27 mouse cellular contexts compared by ENCODE assay signal in the genomic region with DNA sequence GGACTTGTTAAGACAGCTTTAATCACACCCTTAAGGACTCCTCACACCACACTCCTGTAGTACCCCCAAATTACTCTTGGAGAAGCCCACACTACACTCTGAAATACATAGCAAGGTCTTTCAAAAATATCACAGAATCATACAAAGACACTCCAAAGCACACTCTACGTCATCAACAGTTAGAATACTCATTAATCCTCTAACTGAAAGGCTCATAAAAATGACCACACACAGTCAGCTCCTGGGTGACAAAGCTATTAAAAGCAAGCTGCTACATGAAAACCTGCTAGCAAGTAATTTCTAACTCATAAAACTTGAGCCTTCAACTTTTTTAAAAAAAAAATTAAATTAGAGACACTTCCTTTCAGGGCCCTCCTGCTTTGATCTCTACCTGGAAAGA.
DNase-seq lines count a peak whose midpoint lies in the region; ATAC-seq and TF ChIP-seq lines count a peak whose summit lies in the region.
"Had no signal": no experiment of that assay in that cellular context is flagged by ENCODE, and none has a peak within 500 bp of the region (broad histone marks: within the 10 kb centered on the region; RNA-seq: fewer than 3 reads in every experiment).

No protein-coding gene starts in this region.

- no peak overlapping the region for H3K9ac ChIP-seq in kidney, postnatal 0 days (ENCODE audit: low read depth, low read length)
- H3K9ac ChIP-seq in kidney, embryonic 16.5 days (replicated peaks; ENCODE audit: low read length): no peak overlapping the region
- H3K9ac ChIP-seq: embryonic facial prominence, embryonic 13.5 days; forebrain, embryonic 12.5 days; forebrain, embryonic 15.5 days; heart, embryonic 13.5 days; hindbrain, embryonic 12.5 days; hindbrain, embryonic 15.5 days had no signal

- 17% methylated on average over 1 of the region's 1 CpGs for WGBS in kidney, postnatal 0 days
- WGBS in kidney, embryonic 16.5 days: 30% methylated on average over 1 of the region's 1 CpGs

- DNase-seq in heart, adult 11 months: peak; percentile 42
- no peak for DNase-seq in heart, postnatal 25 days (ENCODE audit: low spot score)
- DNase-seq in kidney, postnatal 0 days (ENCODE audit: low spot score): peak; percentile 75
- peak; percentile 57 for DNase-seq in forelimb bud, embryonic 11.5 days (ENCODE audit: low read depth, low spot score)
- DNase-seq in gastrocnemius, adult 18-20 months (ENCODE audit: low spot score): no peak
- DNase-seq: adrenal gland, adult 8-10 months; adrenal gland, postnatal 25 days; cerebellum, adult 11-12 months; cerebellum, adult 8-10 months; cerebellum, postnatal 10 days; cerebellum, postnatal 36 days; embryo, embryonic 11 days; gastrocnemius, adult 2 months; gastrocnemius, postnatal 25 days; heart, adult 2 months; heart, postnatal 14 days had no signal

- H3K9me3 ChIP-seq in kidney, postnatal 0 days (replicated peaks; ENCODE audit: low read length): no peaks in the 10 kb centered on the region
- H3K9me3 ChIP-seq in kidney, embryonic 16.5 days (ENCODE audit: low read length): no peaks in the 10 kb centered on the region
- H3K9me3 ChIP-seq: embryonic facial prominence, embryonic 10.5 days; embryonic facial prominence, embryonic 13.5 days; forebrain, embryonic 12.5 days; forebrain, embryonic 15.5 days; heart, embryonic 10.5 days; hindbrain, embryonic 12.5 days; hindbrain, embryonic 15.5 days had no signal

- H3K4me3 ChIP-seq in kidney, postnatal 0 days (replicated peaks; ENCODE audit: low read depth, low read length): no peak overlapping the region
- H3K4me3 ChIP-seq in kidney, embryonic 16.5 days (ENCODE audit: low read length): no peak overlapping the region
- H3K4me3 ChIP-seq: embryonic facial prominence, embryonic 10.5 days; embryonic facial prominence, embryonic 13.5 days; erythroblast, embryonic 14.5 days; forebrain, embryonic 12.5 days; forebrain, embryonic 15.5 days; gastrocnemius, adult 2 months; heart, adult 2 months; heart, embryonic 10.5 days; heart, embryonic 13.5 days; hindbrain, embryonic 12.5 days; hindbrain, embryonic 15.5 days had no signal

- no peak for ATAC-seq in kidney, postnatal 0 days (replicated peaks; ENCODE audit: low FRiP score, low read depth)
- no peak; the same call in 1 of the 2 replicates for ATAC-seq in kidney, embryonic 16.5 days (ENCODE audit: low FRiP score, low TSS enrichment)
- ATAC-seq: activated CD4-positive, CD25-positive, alpha-beta regulatory T cell, adult 4 months; forebrain, embryonic 15.5 days had no signal

- H3K27me3 ChIP-seq in kidney, postnatal 0 days (ENCODE audit: insufficient read depth, low read length): no peaks in the 10 kb centered on the region
- H3K27me3 ChIP-seq in kidney, embryonic 16.5 days (ENCODE audit: insufficient read depth, low read length): no peaks in the 10 kb centered on the region
- H3K27me3 ChIP-seq: embryonic facial prominence, embryonic 13.5 days; forebrain, embryonic 12.5 days; forebrain, embryonic 15.5 days; heart, embryonic 13.5 days; hindbrain, embryonic 12.5 days; hindbrain, embryonic 15.5 days had no signal

- peak; percentile 14; the same call in 1 of the 2 replicates for TF ChIP-seq CTCF in kidney, postnatal 0 days (IDR thresholded peaks at IDR 0.05; ENCODE audit: low read depth)

- no peaks in the 10 kb centered on the region; the same call in 1 of the 2 replicates for H3K36me3 ChIP-seq in kidney, postnatal 0 days (ENCODE audit: insufficient read depth, low read length)
- H3K36me3 ChIP-seq in kidney, embryonic 16.5 days (ENCODE audit: insufficient read depth, low read length): peaks cover 7% of the 10 kb centered on the region
- H3K36me3 ChIP-seq: embryonic facial prominence, embryonic 10.5 days; embryonic facial prominence, embryonic 13.5 days; forebrain, embryonic 12.5 days; forebrain, embryonic 15.5 days; hindbrain, embryonic 12.5 days; hindbrain, embryonic 15.5 days had no signal

- no peak overlapping the region for H3K4me2 ChIP-seq in kidney, postnatal 0 days (ENCODE audit: low read length)
- H3K4me2 ChIP-seq in kidney, embryonic 16.5 days (replicated peaks; ENCODE audit: low read depth, low read length): no peak overlapping the region
- H3K4me2 ChIP-seq: embryonic facial prominence, embryonic 13.5 days; forebrain, embryonic 12.5 days; forebrain, embryonic 15.5 days; heart, embryonic 13.5 days; hindbrain, embryonic 12.5 days; hindbrain, embryonic 15.5 days had no signal

- no peaks in the 10 kb centered on the region for H3K4me1 ChIP-seq in kidney, postnatal 0 days (replicated peaks; ENCODE audit: insufficient read depth, low read length)
- H3K4me1 ChIP-seq in kidney, embryonic 16.5 days (ENCODE audit: insufficient read depth, low read length): peaks cover 14% of the 10 kb centered on the region; the same call in 1 of the 2 replicates
- H3K4me1 ChIP-seq: embryonic facial prominence, embryonic 10.5 days; embryonic facial prominence, embryonic 13.5 days; forebrain, embryonic 12.5 days; forebrain, embryonic 15.5 days; heart, embryonic 10.5 days; heart, embryonic 13.5 days; hindbrain, embryonic 12.5 days; hindbrain, embryonic 15.5 days had no signal

- no peak overlapping the region for H3K27ac ChIP-seq in kidney, postnatal 0 days
- no peak overlapping the region for H3K27ac ChIP-seq in kidney, embryonic 16.5 days (ENCODE audit: low read length)
- H3K27ac ChIP-seq: embryonic facial prominence, embryonic 10.5 days; embryonic facial prominence, embryonic 13.5 days; forebrain, embryonic 12.5 days; forebrain, embryonic 15.5 days; gastrocnemius, adult 2 months; heart, adult 2 months; heart, embryonic 10.5 days; heart, embryonic 13.5 days; hindbrain, embryonic 12.5 days; hindbrain, embryonic 15.5 days had no signal

- intact Hi-C loops in heart, postnatal 25 days (cut with DNase I): loop anchor here (5.0 kb wide), 1 partner anchor 420 kb away; a partner anchor contains a TSS

Comparison
In these comparisons a context has a peak if more than half of its experiments do, and no peak if none do; other contexts are left out.
1. DNase-seq: peak in heart, adult 11 months (single experiment), kidney, postnatal 0 days (single experiment) and forelimb bud, embryonic 11.5 days (single experiment); none in heart, postnatal 25 days (single experiment) and gastrocnemius, adult 18-20 months (single experiment).